ENCODE assay signal across 27 mouse cellular contexts in the genomic region with DNA sequence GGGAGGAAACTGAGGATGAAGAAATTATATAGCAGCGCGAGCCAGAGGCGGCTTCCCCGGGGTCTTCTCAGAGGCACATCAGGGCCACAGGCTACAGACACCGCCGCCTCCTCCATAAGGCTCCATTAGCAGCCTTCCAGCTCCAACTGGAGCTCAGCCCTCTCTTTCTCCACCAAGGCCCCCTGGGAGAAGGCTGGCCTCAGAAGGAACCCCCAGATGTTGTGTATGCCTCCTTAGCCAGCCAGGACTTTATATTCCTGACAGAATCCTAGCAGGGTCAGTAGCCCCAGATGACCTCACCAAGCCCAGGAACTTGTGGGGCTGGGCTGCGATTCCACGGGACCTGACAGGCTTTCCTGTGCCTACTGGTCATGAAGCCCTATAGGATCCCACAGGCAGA. TPM values are rescaled to one million over a fixed set of nuclear protein-coding genes. Genes with fewer than 3 reads are reported as not detected.
DNase-seq lines count a peak whose midpoint lies in the region; ATAC-seq lines count a peak whose summit lies in the region.
"Had no signal": no experiment of that assay in that cellular context is flagged by ENCODE, and none has a peak within 500 bp of the region (broad histone marks: within the 10 kb centered on the region; RNA-seq: fewer than 3 reads in every experiment).

No protein-coding gene starts in this region.

- H3K27me3 ChIP-seq in embryonic facial prominence, embryonic 15.5 days, result no peaks in the 10 kb centered on the region
- H3K27me3 ChIP-seq in embryonic facial prominence, embryonic 10.5 days (replicated peaks; ENCODE audit: low read depth, poor library complexity, severe bottlenecking), result no peaks in the 10 kb centered on the region
- 0 out of 2 replicates have a peak, but pooled peaks cover 11% of the 10 kb centered on the region for H3K27me3 ChIP-seq in heart, embryonic 10.5 days (ENCODE audit: insufficient read depth, poor library complexity, severe bottlenecking)
- no peaks in the 10 kb centered on the region for H3K27me3 ChIP-seq in kidney, embryonic 14.5 days (ENCODE audit: control insufficient read depth, insufficient read depth, low read length)
- H3K27me3 ChIP-seq: embryonic facial prominence, embryonic 12.5 days; forebrain, embryonic 12.5 days; heart, embryonic 15.5 days; lung, embryonic 15.5 days; midbrain, embryonic 13.5 days; stomach, embryonic 15.5 days had no signal

- DNase-seq in embryonic facial prominence, embryonic 10.5 days (ENCODE audit: low spot score), result no peak
- peak; percentile 75 for DNase-seq in adipocyte (ENCODE audit: low spot score)
- DNase-seq in heart, embryonic 10.5 days (ENCODE audit: low spot score), result no peak
- DNase-seq in skeletal muscle tissue, adult 2 months (ENCODE audit: low read depth, low spot score), result peak; percentile 69
- DNase-seq in spleen, postnatal 14 days (ENCODE audit: low spot score in 2 of 2), result no peak
- DNase-seq: cerebellum, adult 11-12 months; cerebellum, postnatal 14 days; kidney, adult 9 months; kidney, postnatal 25 days; lung, postnatal 36 days; spleen, adult 18-20 months; thymus, postnatal 25 days had no signal

- H3K4me2 ChIP-seq in embryonic facial prominence, embryonic 15.5 days (replicated peaks), result no peak overlapping the region
- no peak overlapping the region for H3K4me2 ChIP-seq in kidney, embryonic 14.5 days (replicated peaks; ENCODE audit: low read depth, low read length)
- H3K4me2 ChIP-seq: embryonic facial prominence, embryonic 12.5 days; forebrain, embryonic 12.5 days; heart, embryonic 15.5 days; lung, embryonic 15.5 days; midbrain, embryonic 13.5 days; stomach, embryonic 15.5 days had no signal

- no peaks in the 10 kb centered on the region for H3K9me3 ChIP-seq in embryonic facial prominence, embryonic 15.5 days (replicated peaks)
- no peaks in the 10 kb centered on the region for H3K9me3 ChIP-seq in embryonic facial prominence, embryonic 10.5 days
- H3K9me3 ChIP-seq in heart, embryonic 10.5 days, result no peaks in the 10 kb centered on the region
- H3K9me3 ChIP-seq in kidney, embryonic 14.5 days (ENCODE audit: control insufficient read depth, low read length), result no peaks in the 10 kb centered on the region
- H3K9me3 ChIP-seq: embryonic facial prominence, embryonic 12.5 days; forebrain, embryonic 12.5 days; heart, embryonic 15.5 days; lung, embryonic 15.5 days; megakaryocyte, embryonic 14.5 days; midbrain, embryonic 13.5 days; stomach, embryonic 15.5 days had no signal

- H3K9ac ChIP-seq in embryonic facial prominence, embryonic 15.5 days, result no peak overlapping the region
- no peak overlapping the region for H3K9ac ChIP-seq in kidney, embryonic 14.5 days (ENCODE audit: low read depth, low read length)
- H3K9ac ChIP-seq: embryonic facial prominence, embryonic 12.5 days; forebrain, embryonic 12.5 days; heart, embryonic 15.5 days; liver, embryonic 14.5 days; lung, embryonic 15.5 days; midbrain, embryonic 13.5 days; stomach, embryonic 15.5 days had no signal

- WGBS in embryonic facial prominence, embryonic 15.5 days, result 65% methylated on average over 8 of the region's 8 CpGs
- WGBS in embryonic facial prominence, embryonic 10.5 days, result 92% methylated on average over 8 of the region's 8 CpGs
- 83% methylated on average over 8 of the region's 8 CpGs for WGBS in heart, embryonic 10.5 days
- 89% methylated on average over 8 of the region's 8 CpGs for WGBS in kidney, embryonic 14.5 days

- H3K27ac ChIP-seq in embryonic facial prominence, embryonic 15.5 days (replicated peaks), result peak overlapping the region; percentile 34; the same call in 1 of the 2 replicates
- H3K27ac ChIP-seq in embryonic facial prominence, embryonic 10.5 days (replicated peaks), result no peak overlapping the region
- 0 out of 2 replicates have a peak overlapping the region, but pooled peaks have one; percentile 13 for H3K27ac ChIP-seq in heart, embryonic 10.5 days
- no peak overlapping the region for H3K27ac ChIP-seq in kidney, embryonic 14.5 days (ENCODE audit: low read depth, low read length)
- H3K27ac ChIP-seq: embryonic facial prominence, embryonic 12.5 days; forebrain, embryonic 12.5 days; heart, embryonic 15.5 days; hindbrain, postnatal 0 days; liver, embryonic 14.5 days; lung, embryonic 15.5 days; midbrain, embryonic 13.5 days; stomach, embryonic 15.5 days had no signal

- peaks cover 24% of the 10 kb centered on the region for H3K4me1 ChIP-seq in embryonic facial prominence, embryonic 15.5 days
- H3K4me1 ChIP-seq in embryonic facial prominence, embryonic 10.5 days, result 0 out of 2 replicates have a peak, but pooled peaks cover 6% of the 10 kb centered on the region
- peaks cover 38% of the 10 kb centered on the region for H3K4me1 ChIP-seq in heart, embryonic 10.5 days
- no peaks in the 10 kb centered on the region for H3K4me1 ChIP-seq in kidney, embryonic 14.5 days (ENCODE audit: control insufficient read depth, insufficient read depth, low read length)
- H3K4me1 ChIP-seq: embryonic facial prominence, embryonic 12.5 days; forebrain, embryonic 12.5 days; lung, embryonic 15.5 days had no signal

- ATAC-seq in embryonic facial prominence, embryonic 15.5 days (ENCODE audit: insufficient number of reproducible peaks, low FRiP score, low TSS enrichment, low read depth), result no peak
- no peak for ATAC-seq in kidney, embryonic 14.5 days (ENCODE audit: low FRiP score, low TSS enrichment)
- ATAC-seq: hindbrain, postnatal 0 days; intestine, embryonic 16.5 days; midbrain, embryonic 13.5 days had no signal

- no peaks in the 10 kb centered on the region for H3K36me3 ChIP-seq in embryonic facial prominence, embryonic 15.5 days
- 0 out of 2 replicates have a peak, but pooled peaks cover 6% of the 10 kb centered on the region for H3K36me3 ChIP-seq in embryonic facial prominence, embryonic 10.5 days (replicated peaks)
- no peaks in the 10 kb centered on the region for H3K36me3 ChIP-seq in heart, embryonic 10.5 days
- no peaks in the 10 kb centered on the region for H3K36me3 ChIP-seq in kidney, embryonic 14.5 days (ENCODE audit: control insufficient read depth, insufficient read depth, low read length)
- H3K36me3 ChIP-seq: embryonic facial prominence, embryonic 12.5 days; heart, embryonic 15.5 days; lung, embryonic 15.5 days; midbrain, embryonic 13.5 days; stomach, embryonic 15.5 days had no signal

- no peak overlapping the region for H3K4me3 ChIP-seq in embryonic facial prominence, embryonic 15.5 days (replicated peaks)
- no peak overlapping the region for H3K4me3 ChIP-seq in embryonic facial prominence, embryonic 10.5 days
- H3K4me3 ChIP-seq in heart, embryonic 10.5 days, result no peak overlapping the region
- no peak overlapping the region for H3K4me3 ChIP-seq in kidney, embryonic 14.5 days (ENCODE audit: low read length)
- H3K4me3 ChIP-seq: embryonic facial prominence, embryonic 12.5 days; erythroblast, embryonic 14.5 days; forebrain, embryonic 12.5 days; heart, embryonic 15.5 days; lung, embryonic 15.5 days; megakaryocyte, embryonic 14.5 days; midbrain, embryonic 13.5 days; stomach, embryonic 15.5 days had no signal

RNA-seq across cellular contexts. Expression of a gene that starts 32.0 kb away (rescaled TPM):
- 3.0 and 3.3 TPM in 2 replicates for polyA plus RNA-seq in embryonic facial prominence, embryonic 15.5 days (2015; fragmentation: Nextera tagmentation; extraction: Ambion mirVana)
- 4.6 and 4.8 TPM in 2 replicates for polyA plus RNA-seq in embryonic facial prominence, embryonic 10.5 days (2016; fragmentation: Nextera tagmentation; extraction: Ambion mirVana)
- polyA plus RNA-seq in heart, embryonic 10.5 days (2016; fragmentation: Nextera tagmentation; extraction: Ambion mirVana), result 3.7 and 4.1 TPM in 2 replicates
- polyA plus RNA-seq in kidney, embryonic 14.5 days (2014; fragmentation: Nextera tagmentation; extraction: Ambion mirVana), result 6.0 and 6.2 TPM in 2 replicates

RNA-seq across cellular contexts. Expression of a gene that starts 54.1 kb away (rescaled TPM):
- polyA plus RNA-seq in embryonic facial prominence, embryonic 15.5 days (2015; fragmentation: Nextera tagmentation; extraction: Ambion mirVana), result not detected in 2 replicates
- polyA plus RNA-seq in embryonic facial prominence, embryonic 10.5 days (2016; fragmentation: Nextera tagmentation; extraction: Ambion mirVana), result not detected in 2 replicates
- not detected in 2 replicates for polyA plus RNA-seq in heart, embryonic 10.5 days (2016; fragmentation: Nextera tagmentation; extraction: Ambion mirVana)
- polyA plus RNA-seq in kidney, embryonic 14.5 days (2014; fragmentation: Nextera tagmentation; extraction: Ambion mirVana), result not detected in 2 replicates
- polyA plus RNA-seq: embryonic facial prominence, embryonic 12.5 days; erythroblast, embryonic 14.5 days; forebrain, embryonic 12.5 days; heart, embryonic 15.5 days; hindbrain, embryonic 11.5 days; hindbrain, postnatal 0 days; intestine, embryonic 16.5 days; limb, embryonic 14.5 days; liver, embryonic 14.5 days; lung, embryonic 15.5 days; midbrain, embryonic 13.5 days; stomach, embryonic 15.5 days had no signal

Comparison
In these comparisons a context has a peak if more than half of its experiments do, and no peak if none do; other contexts are left out.
1. H3K27ac ChIP-seq: peak in embryonic facial prominence, embryonic 15.5 days (single experiment) and heart, embryonic 10.5 days (single experiment); none in embryonic facial prominence, embryonic 10.5 days (single experiment) and kidney, embryonic 14.5 days (single experiment).
2. DNase-seq: peak in adipocyte (single experiment) and skeletal muscle tissue, adult 2 months (single experiment); none in embryonic facial prominence, embryonic 10.5 days (single experiment), heart, embryonic 10.5 days (single experiment) and spleen, postnatal 14 days (0 of 2).